Mouse (Mus musculus) naive thymus-derived CD4-positive, alpha-beta T cell, adult 2 months (primary cell): ENCODE data around the gene Zkscan17.
A peak's percentile ranks its signal among the peaks of the same experiment; 100 is the strongest.

Source experiments
- DNase-seq: peaks from one replicate; pipeline ENCODE4 v3.0.0-alpha.2; 2011; ENCODE audit warnings: low read depth

Zkscan17 gene

GRCm38 (mm10) chr11:59518226-59518625 is 8.3 kb downstream of the Zkscan17 start:
- DNase-seq = peak; percentile 27

- no peak for DNase-seq
These were observed 9.1 kb downstream of the Zkscan17 start for GRCm38 (mm10) chr11:59517441-59517840.

- no peak for DNase-seq
These were observed 11.8 kb downstream of the Zkscan17 start for GRCm38 (mm10) chr11:59514789-59515188.

- no peak for DNase-seq
These were observed 12.2 kb downstream of the Zkscan17 start for GRCm38 (mm10) chr11:59514381-59514780.

GRCm38 (mm10) chr11:59513556-59513955 is 13.0 kb downstream of the Zkscan17 start:
- DNase-seq = no peak

- DNase-seq = no peak
These were observed 13.8 kb downstream of the Zkscan17 start for GRCm38 (mm10) chr11:59512733-59513132.

GRCm38 (mm10) chr11:59511558-59511957 is 15.0 kb downstream of the Zkscan17 start:
- no peak for DNase-seq

- no peak for DNase-seq
These were observed 19.9 kb downstream of the Zkscan17 start for GRCm38 (mm10) chr11:59506713-59507074.

- DNase-seq = peak; percentile 81
These were observed 20.5 kb downstream of the Zkscan17 start for GRCm38 (mm10) chr11:59505839-59506712.

GRCm38 (mm10) chr11:59505351-59505838 is 21.2 kb downstream of the Zkscan17 start:
- peak; percentile 70 for DNase-seq

GRCm38 (mm10) chr11:59501978-59502700 is 24.4 kb downstream of the Zkscan17 start:
- no peak for DNase-seq

GRCm38 (mm10) chr11:59497747-59498146 is 28.8 kb downstream of the Zkscan17 start:
- DNase-seq = no peak

- DNase-seq = no peak
These were observed 29.8 kb downstream of the Zkscan17 start for GRCm38 (mm10) chr11:59496672-59497310.

- no peak for DNase-seq
These were observed 40.3 kb downstream of the Zkscan17 start for GRCm38 (mm10) chr11:59486222-59486621.

GRCm38 (mm10) chr11:59485641-59486040 is 40.9 kb downstream of the Zkscan17 start:
- DNase-seq = no peak

GRCm38 (mm10) chr11:59483212-59483611 is 43.3 kb downstream of the Zkscan17 start:
- peak; percentile 73 for DNase-seq

GRCm38 (mm10) chr11:59477240-59477639 is 49.3 kb downstream of the Zkscan17 start:
- no peak for DNase-seq

GRCm38 (mm10) chr11:59472326-59472677 is 54.2 kb downstream of the Zkscan17 start, which contains the start of gene Zfp867:
Zfp867 (minus strand) TSS chr11:59472474.
- peak; percentile 89 for DNase-seq

- DNase-seq = peak; percentile 31
These were observed 54.9 kb downstream of the Zkscan17 start for GRCm38 (mm10) chr11:59471413-59472325.

- no peak for DNase-seq
These were observed 66.1 kb downstream of the Zkscan17 start for GRCm38 (mm10) chr11:59460459-59460858.

- no peak for DNase-seq
These were observed 67.6 kb downstream of the Zkscan17 start for GRCm38 (mm10) chr11:59458973-59459372.
